Mouse (Mus musculus) R1 (cell line): Measurements from ENCODE around the gene Lrrc4.

Experiments used
- DNase-seq: peaks from one replicate; pipeline ENCODE4 v3.0.0-alpha.2; 2018; ENCODE audit warnings: low read depth, low spot score

The Lrrc4 gene

GRCm38 (mm10) chr6:28826689-28827389 is 4.7 kb downstream of the Lrrc4 start:
- no peak for DNase-seq

- no peak for DNase-seq
Measured at GRCm38 (mm10) chr6:28825894-28826293, 5.7 kb downstream of the Lrrc4 start.

GRCm38 (mm10) chr6:28823802-28824201 is 7.7 kb downstream of the Lrrc4 start:
- DNase-seq, result no peak

GRCm38 (mm10) chr6:28823375-28823774 is 8.2 kb downstream of the Lrrc4 start:
- DNase-seq, result no peak

GRCm38 (mm10) chr6:28822296-28822695 is 9.3 kb downstream of the Lrrc4 start:
- no peak for DNase-seq

GRCm38 (mm10) chr6:28819509-28820358 is 11.8 kb downstream of the Lrrc4 start:
- no peak for DNase-seq

- peak; percentile 35 for DNase-seq
Measured at GRCm38 (mm10) chr6:28817039-28817438, 14.5 kb downstream of the Lrrc4 start.

- DNase-seq, result no peak
Measured at GRCm38 (mm10) chr6:28814895-28815294, 16.7 kb downstream of the Lrrc4 start.

GRCm38 (mm10) chr6:28813057-28813456 is 18.5 kb downstream of the Lrrc4 start:
- DNase-seq, result no peak

- DNase-seq, result no peak
Measured at GRCm38 (mm10) chr6:28804751-28805150, 26.8 kb downstream of the Lrrc4 start.

- no peak for DNase-seq
Measured at GRCm38 (mm10) chr6:28803678-28804279, 27.8 kb downstream of the Lrrc4 start.

GRCm38 (mm10) chr6:28800976-28801375 is 30.6 kb downstream of the Lrrc4 start:
- DNase-seq, result no peak

GRCm38 (mm10) chr6:28799818-28800217 is 31.7 kb downstream of the Lrrc4 start:
- no peak for DNase-seq

- DNase-seq, result no peak
Measured at GRCm38 (mm10) chr6:28795792-28796515, 35.6 kb downstream of the Lrrc4 start.

- no peak for DNase-seq
Measured at GRCm38 (mm10) chr6:28795380-28795779, 36.2 kb downstream of the Lrrc4 start.

GRCm38 (mm10) chr6:28791809-28792208 is 39.7 kb downstream of the Lrrc4 start:
- DNase-seq, result no peak

GRCm38 (mm10) chr6:28791183-28791582 is 40.4 kb downstream of the Lrrc4 start:
- no peak for DNase-seq

- no peak for DNase-seq
Measured at GRCm38 (mm10) chr6:28789685-28790084, 41.9 kb downstream of the Lrrc4 start.

GRCm38 (mm10) chr6:28787133-28787532 is 44.4 kb downstream of the Lrrc4 start:
- no peak for DNase-seq

GRCm38 (mm10) chr6:28785770-28786169 is 45.8 kb downstream of the Lrrc4 start:
- no peak for DNase-seq

GRCm38 (mm10) chr6:28783953-28784352 is 47.6 kb downstream of the Lrrc4 start:
- DNase-seq, result no peak
